Mouse (Mus musculus): Measurements from ENCODE around the gene Slc39a11.

DNA sequence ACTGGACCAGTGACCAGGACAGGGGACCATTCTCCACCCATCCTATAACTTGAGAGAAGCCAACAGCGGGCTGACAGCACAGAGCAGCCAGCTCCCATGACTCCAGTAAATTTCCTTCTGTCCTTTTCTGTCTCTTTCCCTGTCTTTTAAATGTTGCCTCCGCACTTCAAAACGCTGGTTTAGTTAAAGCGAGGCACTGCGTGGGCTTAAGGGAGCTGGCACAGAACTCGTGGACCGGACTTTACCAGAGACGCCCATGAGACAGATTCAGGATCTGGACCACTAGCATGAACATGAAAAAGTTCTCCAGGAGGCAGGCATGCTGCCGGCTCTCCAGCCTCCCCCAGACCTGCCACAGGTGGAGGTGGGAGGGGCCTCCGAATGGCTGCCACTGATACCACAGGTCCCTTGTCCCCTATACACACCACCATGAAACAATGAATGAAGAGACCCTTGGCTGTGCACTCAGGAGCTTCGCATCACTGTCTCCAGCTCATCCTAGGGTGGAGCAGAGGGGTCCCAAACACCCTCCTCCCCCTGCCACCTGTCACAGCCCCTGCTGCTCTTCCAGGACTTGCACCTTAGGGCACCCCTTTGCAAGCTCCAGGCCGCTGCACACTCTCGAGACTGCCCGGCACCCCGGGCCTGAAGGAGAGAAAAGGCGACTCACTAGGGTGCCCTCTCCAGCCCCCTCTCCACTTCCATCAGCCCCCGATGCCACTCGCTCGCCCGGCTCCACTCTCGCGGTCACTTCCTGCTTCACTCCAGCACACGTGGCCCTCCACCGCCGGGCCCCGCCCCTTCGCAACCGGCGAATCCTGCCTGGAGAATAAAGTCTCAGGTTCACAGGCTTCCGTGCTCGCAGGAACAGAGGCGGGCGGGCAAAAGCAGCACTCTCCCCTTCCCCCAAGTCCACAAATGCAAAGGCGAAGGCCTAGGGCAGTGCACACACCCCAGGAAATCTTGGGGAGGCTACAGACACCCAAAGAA is 84.6 kb downstream of the Slc39a11 start:
- TF ChIP-seq CTCF (IDR thresholded peaks at IDR 0.05; ENCODE audit: extremely low read depth, insufficient read length, insufficient replicate concordance, low read depth, low read length): no peak
- TF ChIP-seq POLR2A (IDR thresholded peaks at IDR 0.05; ENCODE audit: low read depth, low read length): peak; percentile 34; the same call in 1 of the 2 replicates

All from small intestine, adult 2 months (tissue).